Mouse (Mus musculus) left cerebral cortex, postnatal 10 days (tissue): ENCODE measurements around the gene Elovl6. TPM values are rescaled to one million over a fixed set of nuclear protein-coding genes. Genes with fewer than 3 reads are reported as not detected.

Experiments used
- DNase-seq, 2 experiments: peaks; one replicate each; pipeline ENCODE4 v3.0.0; 2021 to 2022; ENCODE audit warnings: low spot score in 2 of 2, mixed read lengths in 1 of 2; ENCODE audit errors: extremely low spot score in 1 of 2
- intact Hi-C: fragments of 180-260 bp; cut with DNase I; formaldehyde crosslinking; loops from one replicate; pipeline ENCODE4 v1.15.1; 2025
- microRNA-seq: library from miRNA; unstranded; fragments of <30 nt; microRNA quantifications from one replicate; pipeline ENCODE4 v1.2.0, GENCODE M21; 2022
- total RNA-seq, 2 experiments: library from RNA; stranded (reverse); gene quantifications; 2 replicates each; pipeline ENCODE4 v1.2.3; 2021

The Elovl6 gene
- total RNA-seq, 2 experiments from 2014 or later, result 45.5 to 46.1 TPM

DNA sequence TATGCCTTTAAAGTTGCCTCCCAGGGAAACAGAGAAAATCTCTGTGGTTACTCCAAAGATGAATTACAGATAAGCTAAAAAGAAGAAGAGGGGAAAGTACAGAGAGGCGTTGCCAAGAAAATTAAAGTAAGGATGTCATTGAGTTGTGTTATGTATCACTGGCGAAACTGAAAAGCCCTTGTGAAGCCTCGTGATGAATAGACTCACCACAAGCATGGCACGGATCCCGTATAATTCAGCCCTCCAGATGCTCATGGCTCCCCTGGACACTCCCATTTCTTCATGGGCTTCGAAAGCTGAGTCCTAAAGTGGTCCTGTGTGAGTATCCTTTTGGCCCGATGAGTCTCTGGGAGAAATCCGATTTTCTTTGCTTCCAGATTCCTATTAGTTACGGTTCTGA, 125.1 kb downstream of the Elovl6 start:
- DNase-seq, result no peak
- intact Hi-C loops, result no loop called here

DNA sequence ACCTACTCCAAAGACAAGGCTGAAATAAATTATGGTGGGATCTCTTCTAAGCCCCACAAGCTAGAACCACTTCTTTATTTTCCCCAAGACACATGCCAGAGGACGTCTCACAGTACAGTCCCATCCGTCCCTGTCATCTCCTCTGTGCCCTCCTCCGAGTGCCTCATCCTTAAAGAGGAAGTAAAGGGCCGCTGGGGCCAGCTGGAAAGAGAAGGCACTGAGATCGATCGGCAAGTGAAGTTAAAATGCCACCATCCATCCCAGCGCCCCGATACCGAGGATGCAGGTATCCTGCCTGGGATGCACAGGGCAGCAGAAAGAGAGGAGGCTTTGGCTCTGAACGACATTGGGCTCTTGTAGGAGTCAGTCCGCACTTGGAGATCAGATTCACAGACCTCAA, 125.6 kb downstream of the Elovl6 start:
- intact Hi-C loops, result no loop called here
- DNase-seq, result no peak

DNA sequence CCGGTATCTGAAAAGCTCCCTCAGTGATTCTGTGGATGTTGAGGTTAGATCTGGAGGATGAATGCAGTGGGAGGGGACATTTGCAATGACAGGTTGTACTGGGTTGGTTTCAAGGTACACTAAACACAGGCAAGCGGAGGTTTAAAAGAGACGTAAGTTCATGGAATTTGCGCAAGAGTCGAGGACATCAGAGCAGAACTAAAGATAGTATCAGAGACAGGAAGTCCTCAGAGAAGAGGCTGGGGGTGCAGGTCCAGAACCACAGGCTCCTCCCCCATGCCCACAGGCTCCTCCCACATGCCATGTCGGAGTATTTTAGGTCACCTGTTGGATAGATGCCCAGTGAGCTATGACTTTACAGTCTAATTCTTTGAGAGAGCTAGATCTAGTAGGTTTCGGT, 126.6 kb downstream of the Elovl6 start:
- DNase-seq, result no peak
- intact Hi-C loops, result no loop called here

DNA sequence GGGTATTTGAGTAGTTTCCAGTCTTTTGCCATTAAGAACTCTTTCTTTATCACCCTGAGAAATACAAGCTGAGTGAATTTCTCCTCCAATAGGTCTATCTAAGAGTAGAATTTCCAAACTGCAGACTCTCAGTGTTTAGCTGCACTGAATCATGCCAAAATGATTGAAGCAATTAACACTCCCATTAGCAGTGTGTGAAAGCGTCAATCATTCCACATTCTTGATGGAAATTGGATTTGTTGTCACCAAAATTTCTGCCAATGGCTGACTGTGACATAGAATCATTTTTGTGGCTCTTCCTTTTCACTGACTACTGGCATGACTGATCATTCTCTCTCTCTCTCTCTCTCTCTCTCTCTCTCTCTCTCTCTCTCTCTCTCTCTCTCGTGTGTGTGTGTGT, 131.8 kb downstream of the Elovl6 start:
- no peak for DNase-seq
- intact Hi-C loops, result no loop called here

- no peak for DNase-seq
- intact Hi-C loops, result no loop called here
Observed at GRCm38 (mm10) chr3:129675923-129676322, 143.8 kb downstream of the Elovl6 start.

DNA sequence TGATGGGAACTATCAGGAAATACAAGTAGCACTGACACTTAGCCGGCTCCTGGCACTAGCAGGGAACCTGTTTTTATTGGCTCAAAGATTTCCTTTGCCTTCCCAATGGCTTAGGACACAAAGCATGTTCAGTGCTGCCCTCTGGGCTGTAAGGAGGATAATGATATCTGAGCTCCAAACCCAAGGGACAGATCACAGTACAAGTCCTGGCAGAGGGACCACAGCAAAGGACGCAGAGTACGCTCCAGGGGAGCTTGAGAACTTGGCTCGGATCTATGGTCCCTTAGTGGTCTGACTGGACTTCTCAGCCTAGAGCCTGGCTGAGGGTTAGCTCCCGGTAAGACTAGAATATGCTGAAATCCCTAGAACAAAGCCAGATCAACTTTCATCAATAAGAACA, 148.1 kb downstream of the Elovl6 start:
- DNase-seq, result peak in 1 of 2 experiments; percentile 34
- intact Hi-C loops, result loop anchor here (5.0 kb wide), 1 partner anchor 148 kb away; the partner anchor contains the start of gene Elovl6

- no peak for DNase-seq
- intact Hi-C loops, result loop anchor here (5.0 kb wide), 1 partner anchor 150 kb away; the partner anchor contains the start of gene Elovl6
Observed at GRCm38 (mm10) chr3:129681841-129682240, 149.7 kb downstream of the Elovl6 start.

- peak; percentile 50 to 58 for DNase-seq
- intact Hi-C loops, result loop anchor here (5.0 kb wide), 1 partner anchor 150 kb away; the partner anchor contains the start of gene Elovl6
Observed at GRCm38 (mm10) chr3:129682389-129682788, 150.2 kb downstream of the Elovl6 start.

GRCm38 (mm10) chr3:129683060-129683679, 151.0 kb downstream of the Elovl6 start:
- intact Hi-C loops, result loop anchor here (5.0 kb wide), 1 partner anchor 151 kb away; the partner anchor contains the start of gene Elovl6
- DNase-seq, result peak in 1 of 2 experiments; percentile 35

DNA sequence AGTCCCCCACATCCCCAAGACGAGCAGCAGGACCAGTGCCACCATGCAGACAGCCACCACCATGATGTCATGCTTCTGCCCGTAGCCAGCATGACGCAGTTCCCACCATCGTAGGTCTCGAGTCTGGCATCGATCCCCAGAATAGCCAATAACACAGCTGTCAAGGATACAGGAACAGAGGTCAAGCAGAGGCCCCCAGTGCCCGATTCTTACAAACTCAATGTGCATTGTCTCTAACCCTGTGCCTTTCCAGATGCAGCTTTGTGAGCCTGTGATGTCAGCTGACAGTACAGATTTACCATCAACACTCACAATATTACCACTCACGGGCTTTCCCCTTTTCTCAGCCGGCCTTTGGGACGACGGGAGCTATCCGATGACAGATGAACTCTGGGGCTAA, 154.0 kb downstream of the Elovl6 start:
- DNase-seq, result no peak
- intact Hi-C loops, result loop anchor here (2.0 to 5.0 kb wide), 2 partner anchors 264 to 377 kb away; no protein-coding TSS in a partner anchor

DNA sequence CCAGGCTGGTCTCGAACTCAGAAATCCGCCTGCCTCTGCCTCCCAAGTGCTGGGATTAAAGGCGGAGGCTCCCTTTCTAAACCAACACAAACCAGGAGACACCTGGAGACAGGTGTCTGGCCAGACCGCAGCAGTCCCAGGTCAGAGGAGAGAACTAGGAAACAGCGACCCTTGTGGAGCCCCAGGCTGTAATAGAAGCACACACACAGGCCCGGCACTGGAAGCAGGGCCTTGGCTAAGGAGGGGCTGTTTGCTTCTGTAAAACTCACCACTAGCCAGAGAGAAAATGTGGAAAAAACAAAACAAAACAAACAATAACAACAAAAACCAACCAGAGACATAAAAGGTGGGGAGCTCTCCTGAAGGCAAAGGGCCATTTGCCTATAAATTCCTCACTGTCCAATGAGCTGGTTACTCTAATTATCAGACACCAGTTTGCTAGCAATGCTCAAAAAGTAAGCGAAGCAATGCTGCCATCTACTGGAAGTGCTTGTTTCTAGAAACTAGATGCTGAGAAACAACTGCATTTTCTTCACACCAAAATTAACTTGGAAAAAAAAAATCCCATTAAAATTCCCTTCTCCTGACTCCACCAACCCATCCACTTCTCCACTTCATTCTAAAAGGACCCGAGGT, 154.7 kb downstream of the Elovl6 start:
- DNase-seq, result peak; percentile 52 to 69
- intact Hi-C loops, result loop anchor here (2.0 to 5.0 kb wide), 2 partner anchors 265 to 378 kb away; no protein-coding TSS in a partner anchor

DNA sequence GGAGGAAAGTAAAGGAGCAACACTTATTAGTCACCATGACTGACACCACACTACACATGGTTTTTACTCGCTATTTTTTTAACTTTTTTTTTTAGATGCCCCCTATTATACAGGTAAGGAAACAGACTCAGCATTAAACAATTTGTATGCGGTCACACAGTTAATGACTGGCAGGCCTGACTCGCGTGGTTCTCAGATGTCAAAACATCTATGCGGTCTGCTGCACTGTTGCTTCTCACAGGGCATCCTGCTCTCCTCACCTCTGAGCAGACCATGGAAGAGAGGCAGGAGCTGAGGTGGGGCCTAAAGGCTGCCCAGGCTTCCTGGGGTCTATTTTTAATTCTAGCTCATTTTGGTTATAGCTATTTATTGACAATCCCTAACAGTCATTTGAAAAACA, 155.3 kb downstream of the Elovl6 start:
- no peak for DNase-seq
- intact Hi-C loops, result loop anchor here (2.0 to 5.0 kb wide), 2 partner anchors 265 to 379 kb away; no protein-coding TSS in a partner anchor

Small RNA genes within 50 kb of the gene (microRNA-seq; reads per million reads assigned to microRNA genes)
- gene Gm24515, result not detected

Other genes starting within 250 kb of the Elovl6 start
- 1 to 10 TPM; 1.3 to 2.3 TPM for gene Enpep, start 199.6 kb upstream of the Elovl6 start, total RNA-seq
- gene Egf, start 223.0 kb downstream of the Elovl6 start, total RNA-seq, result 1 to 10 TPM; 2.2 to 2.5 TPM